Mouse (Mus musculus) kidney, postnatal 0 days (tissue): ENCODE measurements around the gene Pnpla6. TPM values are rescaled to one million over a fixed set of nuclear protein-coding genes. Genes with fewer than 3 reads are reported as not detected.

Source experiments
- ATAC-seq: fragments of 200-750 bp; cut with Nextera tagmentation; replicated peaks from 2 replicates; pipeline ENCODE4 v1.8.0; 2017; ENCODE audit warnings: low read depth, moderate number of reproducible peaks, moderate TSS enrichment, moderate library complexity; ENCODE audit not compliant: low FRiP score
- DNase-seq: peaks from one replicate; pipeline ENCODE4 v3.0.0-alpha.2; 2016; ENCODE audit warnings: low spot score
- H3K27ac ChIP-seq: fragments of 300-500 bp; sonication (generic); 2 replicates; pipeline ENCODE4 v1.5.1; 2014; ENCODE audit warnings: mild to moderate bottlenecking
- H3K27me3 ChIP-seq: fragments of 300-500 bp; sonication (generic); 2 replicates; pipeline ENCODE4 v1.6.1; 2014; ENCODE audit warnings: low read length, mixed read lengths; ENCODE audit not compliant: insufficient read depth
- H3K36me3 ChIP-seq: fragments of 300-500 bp; sonication (generic); 2 replicates; pipeline ENCODE4 v1.6.1; 2014; ENCODE audit warnings: low read length, mixed read lengths; ENCODE audit not compliant: insufficient read depth
- H3K4me1 ChIP-seq: fragments of 300-500 bp; sonication (generic); replicated peaks from 2 replicates; pipeline ENCODE4 v1.6.1; 2014; ENCODE audit warnings: antibody characterized with exemption, low read length, mixed read lengths; ENCODE audit not compliant: insufficient read depth
- H3K4me2 ChIP-seq: fragments of 300-500 bp; sonication (generic); 2 replicates; pipeline ENCODE4 v1.6.1; 2014; ENCODE audit warnings: mild to moderate bottlenecking, low read length, moderate library complexity, mixed read lengths
- H3K4me3 ChIP-seq: fragments of 300-500 bp; sonication (generic); replicated peaks from 2 replicates; pipeline ENCODE4 v1.5.1; 2014; ENCODE audit warnings: low read depth, low read length
- H3K9ac ChIP-seq: fragments of 300-500 bp; sonication (generic); 2 replicates; pipeline ENCODE4 v1.6.1; 2014; ENCODE audit warnings: low read depth, low read length
- H3K9me3 ChIP-seq: fragments of 300-500 bp; sonication (generic); replicated peaks from 2 replicates; pipeline ENCODE4 v1.6.1; 2016; ENCODE audit warnings: low read length, inconsistent platforms, mixed read lengths
- CTCF ChIP-seq: IDR thresholded peaks from 2 replicates; pipeline ENCODE4 v1.5.1; 2016; ENCODE audit warnings: antibody characterized with exemption, low read depth, mild to moderate bottlenecking, moderate library complexity
- WGBS: fragments of 180-500 bp; shearing (Covaris S2); extraction: QIAGEN DNeasy Blood & Tissue Kit; methylation state at CpG from one replicate; pipeline ENCODE4 v1.1.7; 2014; 5-methylcytosine and 5-hydroxymethylcytosine counted together
- polyA plus RNA-seq: library from polyadenylated mRNA; unstranded; fragments of >200 nt; fragmentation: Nextera tagmentation; extraction: Ambion mirVana; gene quantifications from 2 replicates; pipeline ENCODE4 v1.2.1, GENCODE M21; 2015

Pnpla6 gene
- polyA plus RNA-seq, 1 experiment from 2014 or later: 24.3 TPM

DNA sequence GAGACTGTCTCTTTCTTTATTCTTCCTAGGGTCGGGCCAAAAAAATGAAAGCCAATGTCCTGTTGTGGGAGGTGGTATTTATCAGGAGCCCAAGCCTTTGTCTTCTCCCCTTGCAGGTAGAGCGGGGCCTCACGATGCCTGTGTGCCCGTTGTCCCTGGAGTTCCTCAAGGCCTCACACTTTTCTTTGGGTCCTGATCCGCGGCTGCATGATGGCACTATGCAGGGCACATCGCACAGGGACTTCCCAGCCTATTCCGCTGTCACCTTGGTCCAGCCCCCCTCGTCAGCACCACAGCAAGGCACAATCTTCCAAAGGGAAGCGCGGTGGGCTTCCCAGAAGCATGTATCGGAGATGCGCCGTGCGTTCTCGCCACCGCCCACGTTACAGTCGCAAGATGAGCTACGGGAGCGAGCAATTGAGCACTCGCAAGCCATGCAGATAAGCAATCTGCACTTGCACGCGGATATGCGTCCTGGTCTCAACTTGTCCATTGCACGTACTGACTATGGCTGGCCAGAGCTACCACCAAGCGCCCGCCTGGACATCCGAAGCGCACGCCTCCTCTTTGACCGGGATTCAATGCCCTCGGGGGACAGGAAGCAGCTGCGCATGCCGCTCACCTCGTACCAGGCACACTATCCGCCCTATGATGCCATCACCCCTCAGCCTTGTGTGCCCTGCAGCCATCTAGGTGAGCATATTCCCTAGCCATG lies 39.3 kb upstream of the Pnpla6 start:
- Histone ChIP-seq H3K4me1 (no peaks in the 10 kb centered on the region), H3K27ac (no peak overlapping the region), H3K9ac (0 out of 2 replicates have a peak overlapping the region, but pooled peaks have one; percentile 31), H3K4me3 (peak overlapping the region; percentile 18; the same call in 1 of the 2 replicates), H3K27me3 (no peaks in the 10 kb centered on the region), H3K36me3 (no peaks in the 10 kb centered on the region), H3K4me2 (peak overlapping the region; percentile 47), H3K9me3 (no peaks in the 10 kb centered on the region)
- DNase-seq: no peak
- TF ChIP-seq CTCF: no peak
- ATAC-seq: 0 out of 2 replicates have a peak, but pooled peaks have one; percentile 21
- WGBS: 24% methylated on average over 37 of the region's 37 CpGs

DNA sequence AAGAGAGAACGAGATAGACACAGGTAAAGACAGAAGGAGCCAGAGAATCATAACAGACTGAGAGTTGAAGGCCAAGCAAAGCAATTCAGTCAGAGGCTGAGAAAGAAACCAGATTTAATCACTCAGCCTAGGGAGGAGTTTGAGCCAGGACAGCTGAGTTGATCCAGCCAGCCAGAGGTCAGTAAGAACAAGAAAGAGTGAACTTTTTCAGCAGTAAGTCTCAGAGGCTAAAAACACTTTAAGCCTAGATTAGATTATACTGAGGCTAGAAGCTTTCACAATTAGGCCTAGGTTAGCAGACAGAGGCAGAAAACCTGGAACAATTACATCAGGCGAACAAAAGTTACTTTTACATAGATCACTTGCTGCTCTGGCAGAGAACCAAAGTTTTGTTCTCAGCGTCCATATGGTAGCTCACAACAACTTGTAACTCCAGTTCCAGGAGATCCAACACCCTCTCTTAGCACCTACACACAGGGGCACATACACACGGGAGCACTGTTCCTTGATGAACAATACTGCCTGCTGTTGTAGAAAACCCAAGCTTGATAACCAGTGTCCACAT lies 34.9 kb upstream of the Pnpla6 start:
- DNase-seq: peak; percentile 60
- H3K27ac ChIP-seq: no peak overlapping the region
- H3K36me3 ChIP-seq: no peaks in the 10 kb centered on the region
- H3K9me3 ChIP-seq: no peaks in the 10 kb centered on the region
- H3K4me2 ChIP-seq: no peak overlapping the region
- H3K27me3 ChIP-seq: no peaks in the 10 kb centered on the region
- H3K4me3 ChIP-seq: no peak overlapping the region
- TF ChIP-seq CTCF: no peak
- no peak for ATAC-seq
- no peak overlapping the region for H3K9ac ChIP-seq
- WGBS: 44% methylated on average over 4 of the region's 4 CpGs
- H3K4me1 ChIP-seq: no peaks in the 10 kb centered on the region

DNA sequence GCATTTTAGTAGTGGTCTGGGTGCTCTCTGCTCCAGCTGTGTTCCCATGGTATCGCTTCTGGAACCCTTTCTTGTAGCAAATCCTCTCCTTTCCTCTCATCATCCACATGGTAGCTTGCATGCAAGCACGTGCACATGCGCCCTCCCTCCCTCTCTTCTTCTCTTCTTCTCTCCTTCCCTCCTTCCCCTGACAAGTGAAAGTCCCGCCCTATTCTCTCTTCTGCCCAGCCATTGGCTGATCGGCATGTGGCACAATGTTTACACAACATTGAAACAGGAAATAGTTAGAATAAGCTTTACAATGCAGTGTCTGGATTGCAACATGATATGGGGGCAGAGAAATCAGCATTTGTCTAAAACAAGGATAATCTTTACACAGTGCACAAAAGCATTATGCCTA lies 33.6 kb upstream of the Pnpla6 start:
- ATAC-seq: no peak
- H3K36me3 ChIP-seq: no peaks in the 10 kb centered on the region
- no peak overlapping the region for H3K4me2 ChIP-seq
- WGBS: 68% methylated on average over 5 of the region's 5 CpGs
- no peak overlapping the region for H3K9ac ChIP-seq
- no peaks in the 10 kb centered on the region for H3K9me3 ChIP-seq
- H3K27ac ChIP-seq: no peak overlapping the region
- no peak for TF ChIP-seq CTCF
- peak; percentile 18 for DNase-seq
- no peaks in the 10 kb centered on the region for H3K27me3 ChIP-seq
- no peaks in the 10 kb centered on the region for H3K4me1 ChIP-seq
- no peak overlapping the region for H3K4me3 ChIP-seq

DNA sequence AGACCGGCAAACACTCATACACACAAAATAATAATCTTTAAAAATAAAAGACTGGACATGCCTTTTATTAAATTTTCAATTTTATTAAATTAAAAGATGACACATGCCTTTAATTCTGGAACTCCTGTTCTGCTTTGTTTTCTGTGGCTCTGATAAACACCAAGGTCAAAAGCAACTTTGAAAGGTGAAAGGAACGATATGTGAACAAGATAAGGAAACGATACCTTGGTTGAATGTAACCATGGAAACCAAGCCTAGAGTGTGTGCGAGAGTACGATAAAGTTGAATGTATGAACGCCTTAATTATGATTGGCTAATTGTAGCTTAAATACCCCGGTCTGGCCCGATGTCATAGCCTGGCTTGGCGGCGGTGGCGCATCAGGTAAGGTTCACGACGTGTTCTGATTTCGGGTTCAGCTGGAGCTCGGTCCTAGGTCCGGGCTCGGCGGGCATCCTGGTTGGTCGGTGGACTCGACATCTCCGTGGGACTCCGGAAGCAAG lies 32.9 kb upstream of the Pnpla6 start:
- no peak for TF ChIP-seq CTCF
- Histone ChIP-seq H3K27ac (no peak overlapping the region), H3K9ac (no peak overlapping the region), H3K36me3 (no peaks in the 10 kb centered on the region), H3K4me2 (no peak overlapping the region), H3K4me3 (no peak overlapping the region), H3K27me3 (no peaks in the 10 kb centered on the region), H3K4me1 (no peaks in the 10 kb centered on the region), H3K9me3 (no peaks in the 10 kb centered on the region)
- WGBS: 90% methylated on average over 22 of the region's 22 CpGs
- no peak for ATAC-seq
- no peak for DNase-seq

DNA sequence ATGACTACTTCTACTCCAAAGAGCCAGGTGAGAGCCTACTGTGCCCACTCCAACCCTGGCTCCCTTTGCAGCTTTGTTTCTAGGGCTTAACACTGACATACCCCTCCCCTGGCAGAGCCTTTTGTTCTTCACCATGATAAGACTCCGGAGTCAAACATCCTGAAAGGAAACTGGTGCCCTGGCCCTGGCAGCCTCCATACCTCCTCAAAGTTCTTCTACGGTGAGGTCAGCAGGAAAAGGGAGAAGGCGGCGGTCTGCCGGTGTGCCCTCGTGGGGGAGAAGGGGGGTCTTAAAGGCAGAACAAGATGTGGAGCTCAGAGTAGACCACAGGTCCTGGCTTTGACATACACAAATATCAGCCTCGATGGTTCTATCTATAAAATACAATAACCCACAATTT lies 31.6 kb upstream of the Pnpla6 start:
- no peak for DNase-seq

DNA sequence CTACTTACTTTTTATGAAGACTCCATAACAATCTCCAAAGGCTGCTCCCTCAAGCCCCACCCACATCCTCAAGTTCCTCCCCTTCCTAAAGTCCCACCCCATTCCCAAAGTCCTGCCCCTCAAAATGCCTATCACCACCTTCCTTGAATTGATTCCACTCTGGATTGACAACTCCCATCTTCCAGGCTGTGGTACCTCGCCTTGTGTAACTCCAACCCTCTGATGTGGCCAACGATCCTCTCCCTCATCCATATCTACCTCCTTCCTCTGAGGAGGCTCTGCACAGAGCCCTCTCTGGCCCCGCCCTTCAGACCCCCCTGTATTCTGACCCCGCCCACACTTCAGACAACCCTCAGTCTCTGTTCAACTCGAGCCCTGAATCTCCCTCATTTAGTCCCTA lies 30.0 kb upstream of the Pnpla6 start:
- Histone ChIP-seq H3K4me2 (no peak overlapping the region), H3K27me3 (no peaks in the 10 kb centered on the region), H3K36me3 (no peaks in the 10 kb centered on the region), H3K9ac (no peak overlapping the region), H3K27ac (no peak overlapping the region), H3K4me3 (no peak overlapping the region), H3K4me1 (no peaks in the 10 kb centered on the region), H3K9me3 (no peaks in the 10 kb centered on the region)
- DNase-seq: no peak
- 0 out of 2 replicates have a peak, but pooled peaks have one; percentile 43 for ATAC-seq
- TF ChIP-seq CTCF: no peak
- WGBS: 30% methylated on average over 5 of the region's 5 CpGs

More for the DNA sequence above, 31.6 kb upstream of the Pnpla6 start:
- no peak for ATAC-seq
- no peak overlapping the region for H3K4me3 ChIP-seq
- H3K36me3 ChIP-seq: no peaks in the 10 kb centered on the region
- H3K27me3 ChIP-seq: no peaks in the 10 kb centered on the region
- H3K9ac ChIP-seq: no peak overlapping the region
- TF ChIP-seq CTCF: no peak
- no peak overlapping the region for H3K4me2 ChIP-seq
- no peak overlapping the region for H3K27ac ChIP-seq
- H3K9me3 ChIP-seq: no peaks in the 10 kb centered on the region
- WGBS: 73% methylated on average over 7 of the region's 7 CpGs
- H3K4me1 ChIP-seq: no peaks in the 10 kb centered on the region
